Mouse (Mus musculus): Measurements from ENCODE around the gene Hells.

GRCm38 (mm10) chr19:38929471-38930251 is 1.1 kb upstream of the Hells start:
- TF ChIP-seq CTCF (IDR thresholded peaks at IDR 0.05; ENCODE audit: control insufficient read depth, insufficient read depth, insufficient read length) (no peak), MAX (IDR thresholded peaks at IDR 0.05) (no peak)

Data from C2C12 (cell line).